Mouse (Mus musculus): ENCODE measurements around the gene Inava. TPM values are rescaled to one million over a fixed set of nuclear protein-coding genes. Genes with fewer than 3 reads are reported as not detected.

Inava gene
- 0.07 and 0.43 TPM in 2 replicates for polyA plus RNA-seq (2012; ENCODE audit: low replicate concordance)

DNA sequence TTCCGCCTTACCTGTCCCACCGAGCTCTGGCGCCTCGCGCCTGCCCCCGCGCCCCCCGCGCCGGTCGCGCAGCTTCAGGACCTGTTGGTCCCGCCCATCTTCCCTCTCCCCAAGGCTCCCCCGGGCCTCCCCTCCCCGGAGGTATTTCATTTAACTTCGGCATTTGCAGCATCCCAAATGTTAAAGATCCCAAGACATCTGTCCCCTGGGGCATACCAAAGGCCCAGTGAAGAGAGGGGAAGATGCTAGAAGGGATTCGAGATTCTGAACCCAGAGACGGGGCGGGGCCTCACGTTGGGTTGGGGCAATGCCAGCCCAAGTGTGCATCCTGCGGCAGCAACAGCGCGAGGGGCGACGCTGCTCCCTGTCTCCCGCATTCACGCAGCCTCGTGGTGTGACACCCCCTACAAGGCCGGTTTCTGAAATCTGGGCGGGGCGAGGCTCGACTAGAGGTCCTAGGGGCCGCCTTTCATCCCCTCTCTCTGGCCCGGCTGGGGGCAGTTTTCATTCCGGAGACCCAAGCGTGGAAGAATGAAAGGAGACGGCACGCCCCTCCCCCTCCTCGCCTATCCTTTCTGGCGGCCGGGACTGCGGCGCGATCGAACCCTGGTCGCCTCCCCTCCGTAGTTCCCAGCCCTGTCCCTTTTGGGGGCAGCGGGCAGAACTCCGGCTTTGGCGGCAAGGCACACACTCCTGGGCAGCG lies at the start of gene Inava:
Gene Inava (minus strand): TSS at position 373 of the 703 bp plus-strand sequence.

DNA sequence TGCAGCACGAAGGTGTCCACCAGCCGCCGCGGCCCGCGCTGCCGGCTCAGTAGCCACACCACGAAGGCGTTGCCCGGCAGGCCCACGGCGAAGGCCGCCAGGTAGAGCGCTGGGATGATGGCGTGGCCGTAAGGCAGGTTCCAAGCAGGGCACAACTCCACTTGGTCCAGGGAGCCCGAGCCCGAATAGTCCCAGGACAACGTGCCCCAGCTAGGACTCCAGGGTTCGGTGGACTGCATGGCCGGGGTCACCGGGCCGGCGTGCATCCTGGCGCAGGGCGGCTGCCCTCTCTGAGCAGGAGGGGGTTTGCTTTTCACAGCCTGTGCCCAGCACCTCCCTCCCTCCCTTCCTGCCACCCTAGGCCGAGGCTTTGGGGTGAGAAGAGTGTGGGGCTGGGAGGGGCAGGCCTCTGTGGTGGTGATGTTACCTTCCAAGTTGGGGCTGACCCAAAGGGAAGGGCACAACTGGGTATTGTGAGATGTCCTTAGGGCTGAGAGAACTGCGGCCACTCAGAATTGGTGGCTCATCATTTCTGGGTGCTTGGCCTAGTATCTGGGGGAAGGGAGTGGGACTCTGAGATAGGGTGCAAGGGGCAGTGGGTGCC lies 26.7 kb upstream of the Inava start, which contains the start of gene Gpr25:
Gene Gpr25 (minus strand): TSS at position 239 of the 604 bp plus-strand sequence.

DNA sequence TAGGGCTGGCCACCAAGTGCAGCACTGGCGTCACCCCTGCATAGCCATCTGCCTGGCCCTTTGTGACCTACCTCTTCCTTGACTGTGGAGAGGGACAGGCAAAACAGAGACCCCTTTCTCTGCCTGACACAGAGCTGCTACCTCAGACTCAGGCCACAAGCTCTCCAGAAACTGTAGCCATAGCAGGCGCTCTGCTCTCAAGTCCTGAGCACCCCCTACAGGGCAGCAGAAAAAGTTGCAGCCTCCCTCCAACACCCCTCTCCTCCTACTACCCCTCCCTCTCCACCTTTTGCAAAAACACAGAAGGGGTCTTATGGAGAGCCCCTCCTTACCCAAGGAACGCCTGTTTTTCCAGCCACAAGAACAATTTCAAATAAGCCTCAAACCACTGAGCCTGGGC lies 21.3 kb downstream of the Inava start, which contains the start of gene Mroh3:
Gene Mroh3 (minus strand): TSS at position 26 of the 400 bp plus-strand sequence.

Other genes starting within 250 kb of the Inava start
- gene Igfn1, start 227.9 kb downstream of the Inava start, polyA plus RNA-seq (2012; ENCODE audit: low replicate concordance), result not detected in 2 replicates
- gene Tmem9, start 226.1 kb downstream of the Inava start, polyA plus RNA-seq (2012; ENCODE audit: low replicate concordance), result 39.0 and 46.4 TPM in 2 replicates
- gene Ascl5, start 183.5 kb downstream of the Inava start, polyA plus RNA-seq (2012; ENCODE audit: low replicate concordance), result 1.6 TPM in 1 of 2 replicates, not detected in the other
- gene Cacna1s, start 181.5 kb downstream of the Inava start, polyA plus RNA-seq (2012; ENCODE audit: low replicate concordance), result 1.9 and 7.0 TPM in 2 replicates
- gene Kif21b, start 102.9 kb downstream of the Inava start, polyA plus RNA-seq (2012; ENCODE audit: low replicate concordance), result 14.5 and 25.5 TPM in 2 replicates
- gene Mroh3, start 21.4 kb downstream of the Inava start, polyA plus RNA-seq (2012; ENCODE audit: low replicate concordance), result not detected in 2 replicates
- gene Gpr25, start 26.6 kb upstream of the Inava start, polyA plus RNA-seq (2012; ENCODE audit: low replicate concordance), result 1.3 and 2.1 TPM in 2 replicates
- 31.7 and 37.8 TPM in 2 replicates for gene Camsap2, start 111.8 kb upstream of the Inava start, polyA plus RNA-seq (2012; ENCODE audit: low replicate concordance)
- 0.20 and 0.41 TPM in 2 replicates for gene Ddx59, start 181.0 kb upstream of the Inava start, polyA plus RNA-seq (2012; ENCODE audit: low replicate concordance)
- 0.92 and 2.5 TPM in 2 replicates for gene Kif14, start 232.1 kb upstream of the Inava start, polyA plus RNA-seq (2012; ENCODE audit: low replicate concordance)